Mouse (Mus musculus) midbrain, embryonic 10.5 days (tissue): ENCODE measurements around the gene Tob1. TPM values are rescaled to one million over a fixed set of nuclear protein-coding genes. Genes with fewer than 3 reads are reported as not detected.

Source experiments
- DNase-seq: peaks from one replicate; pipeline ENCODE4 v3.0.0-alpha.2; 2017; ENCODE audit warnings: low spot score
- H3K27ac ChIP-seq: fragments of 300-500 bp; sonication (generic); replicated peaks from 2 replicates; pipeline ENCODE4 v1.5.1; 2016; ENCODE audit warnings: mild to moderate bottlenecking
- H3K27me3 ChIP-seq: fragments of 300-500 bp; sonication (generic); 2 replicates; pipeline ENCODE4 v1.6.1; 2016; ENCODE audit warnings: low read depth, mild to moderate bottlenecking; ENCODE audit not compliant: poor library complexity, severe bottlenecking
- H3K36me3 ChIP-seq: fragments of 300-500 bp; sonication (generic); 2 replicates; pipeline ENCODE4 v1.6.1; 2016; ENCODE audit warnings: mild to moderate bottlenecking, moderate library complexity
- H3K4me1 ChIP-seq: fragments of 300-500 bp; sonication (generic); 2 replicates; pipeline ENCODE4 v1.6.1; 2016
- H3K4me3 ChIP-seq: fragments of 300-500 bp; sonication (generic); 2 replicates; pipeline ENCODE4 v1.5.1; 2016; ENCODE audit warnings: mild to moderate bottlenecking, moderate library complexity
- H3K9me3 ChIP-seq: fragments of 300-500 bp; sonication (generic); replicated peaks from 2 replicates; pipeline ENCODE4 v1.6.1; 2016; ENCODE audit warnings: mild to moderate bottlenecking
- WGBS: fragments of 180-500 bp; shearing (Covaris S2); methylation state at CpG from one replicate; pipeline ENCODE4 v1.1.7; 2016; 5-methylcytosine and 5-hydroxymethylcytosine counted together
- polyA plus RNA-seq: library from polyadenylated mRNA; unstranded; fragments of >200 nt; fragmentation: Nextera tagmentation; extraction: Ambion mirVana; gene quantifications from 2 replicates; pipeline ENCODE4 v1.2.1, GENCODE M21; 2016

The Tob1 gene
- polyA plus RNA-seq, 1 experiment from 2014 or later = 18.4 TPM

DNA sequence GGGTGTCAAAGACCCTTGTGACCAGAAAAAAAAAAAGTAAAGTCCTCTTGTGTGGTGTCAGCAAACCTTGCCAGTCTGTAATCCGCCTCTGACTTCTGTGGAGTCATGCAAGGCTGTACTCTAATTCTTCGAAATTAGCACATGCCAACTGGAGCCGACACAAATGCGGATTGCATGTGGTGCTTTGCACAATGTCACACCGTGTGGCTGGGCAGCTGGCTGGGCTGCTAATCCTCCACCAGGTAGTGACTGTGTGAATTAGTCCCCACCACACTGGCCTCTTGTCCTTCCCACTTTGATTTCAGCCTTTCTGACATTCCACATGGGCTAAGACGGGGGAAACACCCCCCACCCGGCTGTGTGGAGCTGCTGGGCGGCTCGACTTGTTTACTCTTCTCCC is 28.5 kb downstream of the Tob1 start:
- no peak for DNase-seq
- Histone ChIP-seq H3K4me1 (peaks cover 44% of the 10 kb centered on the region), H3K27me3 (peaks cover 35% of the 10 kb centered on the region), H3K27ac (peak overlapping the region; percentile 42; the same call in 1 of the 2 replicates), H3K9me3 (no peaks in the 10 kb centered on the region), H3K4me3 (no peak overlapping the region), H3K36me3 (no peaks in the 10 kb centered on the region)
- 36% methylated on average over 9 of the region's 9 CpGs for WGBS

GRCm38 (mm10) chr11:94242760-94243421 is 31.6 kb downstream of the Tob1 start:
- H3K27me3 ChIP-seq = peaks cover 42% of the 10 kb centered on the region
- H3K4me1 ChIP-seq = peaks cover 53% of the 10 kb centered on the region
- DNase-seq = peak; percentile 38
- WGBS = 7% methylated on average over 29 of the region's 29 CpGs
- peak overlapping the region; percentile 74 for H3K27ac ChIP-seq
- peak overlapping the region; percentile 48 for H3K4me3 ChIP-seq
- no peaks in the 10 kb centered on the region for H3K9me3 ChIP-seq
- no peaks in the 10 kb centered on the region for H3K36me3 ChIP-seq

GRCm38 (mm10) chr11:94243422-94244180 is 32.3 kb downstream of the Tob1 start:
- peak overlapping the region; percentile 74; the same call in 1 of the 2 replicates for H3K27ac ChIP-seq
- peaks cover 42% of the 10 kb centered on the region for H3K27me3 ChIP-seq
- no peaks in the 10 kb centered on the region for H3K9me3 ChIP-seq
- peak overlapping the region; percentile 48 for H3K4me3 ChIP-seq
- no peak for DNase-seq
- H3K36me3 ChIP-seq = no peaks in the 10 kb centered on the region
- peaks cover 53% of the 10 kb centered on the region for H3K4me1 ChIP-seq
- WGBS = 35% methylated on average over 15 of the region's 15 CpGs

DNA sequence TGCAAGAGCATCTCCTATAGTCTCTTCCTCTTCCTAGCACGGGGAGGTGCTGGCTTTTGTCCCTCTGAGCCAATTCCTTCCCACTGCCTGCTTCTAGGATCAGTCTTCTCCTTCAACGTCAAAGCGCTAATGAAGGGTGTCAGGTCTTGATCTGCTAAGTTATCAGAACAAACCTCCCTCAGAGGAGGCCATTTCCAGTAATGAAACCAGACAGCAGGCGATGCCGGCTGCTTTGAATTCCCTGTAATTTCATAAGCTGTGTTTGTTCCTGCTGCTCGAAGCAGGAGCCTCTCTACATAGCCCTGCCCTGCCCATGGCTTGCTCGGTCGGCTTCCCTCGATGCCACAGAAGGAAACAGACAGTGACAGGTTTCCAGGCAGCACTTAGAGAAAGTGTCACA is 33.1 kb downstream of the Tob1 start:
- no peak overlapping the region for H3K27ac ChIP-seq
- peaks cover 53% of the 10 kb centered on the region for H3K4me1 ChIP-seq

DNA sequence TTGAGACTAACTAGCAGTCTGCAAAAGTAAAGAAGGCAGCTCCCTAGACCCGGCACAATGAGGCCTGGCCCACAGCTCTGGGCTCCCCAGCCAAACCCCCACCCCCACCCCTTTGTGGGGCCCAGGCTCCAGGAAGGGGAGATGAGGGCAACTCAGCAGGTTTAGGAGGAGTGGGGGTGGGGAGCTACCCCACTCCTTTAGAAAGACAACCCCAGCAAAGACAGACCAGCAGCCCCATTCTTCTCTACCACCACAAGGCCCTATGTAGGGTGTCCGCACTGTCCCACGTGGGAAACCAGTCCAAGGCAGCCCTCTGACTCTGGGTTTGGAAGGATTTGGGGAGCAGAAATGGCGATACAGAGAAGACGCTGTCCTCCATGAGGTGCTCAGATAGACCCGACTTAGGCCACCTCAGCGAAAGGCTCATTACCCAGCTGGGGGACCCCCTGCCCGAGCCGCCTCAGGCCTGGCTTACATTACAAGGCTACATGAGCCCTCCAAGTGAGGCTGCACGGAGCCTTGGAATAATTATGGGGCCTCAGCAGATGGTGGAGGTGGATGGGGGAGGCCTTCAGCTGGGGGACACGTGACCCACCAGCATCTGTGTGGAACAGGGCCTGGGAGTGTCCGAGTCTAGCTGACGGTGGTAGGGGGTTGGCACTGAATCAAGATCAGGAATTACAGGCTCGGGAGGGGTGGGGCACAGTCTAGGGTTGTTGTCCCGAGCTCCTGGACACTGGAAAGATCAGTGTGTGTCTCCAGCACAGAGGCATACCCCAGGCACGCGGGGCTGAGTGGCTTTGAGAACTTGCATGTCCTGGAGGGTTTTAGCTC is 34.9 kb downstream of the Tob1 start, which contains the start of gene Wfikkn2:
Wfikkn2 (minus strand) TSS at position 51 of the 834 bp plus-strand sequence.
- WGBS = 64% methylated on average over 17 of the region's 17 CpGs
- Histone ChIP-seq H3K36me3 (no peaks in the 10 kb centered on the region), H3K27ac (peak within 1 kb of the TSS; percentile 71), H3K4me1 (peaks cover 42% of the 10 kb centered on the region), H3K9me3 (no peaks in the 10 kb centered on the region), H3K4me3 (no peak within 1 kb of the TSS), H3K27me3 (peaks cover 42% of the 10 kb centered on the region)
- DNase-seq = peak; percentile 40

More for the DNA sequence above, 33.1 kb downstream of the Tob1 start:
- Histone ChIP-seq H3K36me3 (no peaks in the 10 kb centered on the region), H3K4me3 (no peak overlapping the region), H3K27me3 (peaks cover 42% of the 10 kb centered on the region), H3K9me3 (no peaks in the 10 kb centered on the region)
- DNase-seq = no peak
- 65% methylated on average over 9 of the region's 9 CpGs for whole genome bisulfite sequencing

DNA sequence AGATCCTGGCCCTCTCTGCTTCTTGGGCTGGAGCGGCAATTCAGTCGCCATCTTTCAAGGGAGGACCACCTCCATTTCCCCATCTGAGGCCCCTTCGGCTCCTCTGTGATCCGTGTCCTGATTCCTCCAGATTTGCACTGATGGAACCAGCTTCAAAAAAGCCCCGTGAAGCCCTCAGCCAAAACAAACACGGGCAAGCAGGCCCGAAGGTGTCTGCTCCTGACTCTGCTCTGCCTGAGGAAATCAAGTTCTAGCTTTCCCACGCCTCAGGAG is 35.5 kb downstream of the Tob1 start:
- peak overlapping the region; percentile 71 for H3K27ac ChIP-seq
- H3K4me3 ChIP-seq = no peak overlapping the region
- no peak for DNase-seq

DNA sequence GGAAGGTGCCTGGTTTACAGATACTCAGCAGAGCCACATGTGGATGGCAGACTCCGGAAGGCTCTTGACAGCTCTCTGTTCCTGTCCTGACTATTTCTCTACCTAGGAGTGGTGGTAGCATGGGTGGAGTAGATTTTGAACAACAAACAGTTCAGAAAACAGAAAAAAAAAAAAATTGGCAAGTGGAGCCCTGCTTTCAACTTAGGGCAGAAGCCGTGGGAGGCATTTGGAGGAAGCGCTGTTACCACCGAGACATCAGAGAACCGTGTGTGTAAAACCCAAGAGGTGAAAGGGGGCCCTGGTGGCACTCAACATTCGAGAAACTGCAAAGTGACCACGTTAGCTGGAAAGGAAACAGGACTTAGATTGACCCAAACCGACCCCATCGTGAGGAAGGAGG is 41.9 kb downstream of the Tob1 start:
- Histone ChIP-seq H3K4me3 (no peak overlapping the region), H3K4me1 (no peaks in the 10 kb centered on the region), H3K36me3 (no peaks in the 10 kb centered on the region), H3K27me3 (no peaks in the 10 kb centered on the region), H3K9me3 (no peaks in the 10 kb centered on the region), H3K27ac (no peak overlapping the region)
- WGBS = 79% methylated on average over 9 of the region's 9 CpGs
- DNase-seq = no peak

More for the DNA sequence above, 35.5 kb downstream of the Tob1 start:
- H3K36me3 ChIP-seq = no peaks in the 10 kb centered on the region
- H3K9me3 ChIP-seq = no peaks in the 10 kb centered on the region
- 77% methylated on average over 8 of the region's 8 CpGs for WGBS
- peaks cover 36% of the 10 kb centered on the region for H3K27me3 ChIP-seq
- peaks cover 42% of the 10 kb centered on the region for H3K4me1 ChIP-seq

- no peak for DNase-seq
- Histone ChIP-seq H3K27ac (no peak overlapping the region), H3K4me3 (no peak overlapping the region), H3K9me3 (no peaks in the 10 kb centered on the region), H3K36me3 (no peaks in the 10 kb centered on the region), H3K4me1 (no peaks in the 10 kb centered on the region), H3K27me3 (no peaks in the 10 kb centered on the region)
- WGBS = 90% methylated on average over 10 of the region's 10 CpGs
These were observed 42.4 kb downstream of the Tob1 start for GRCm38 (mm10) chr11:94253691-94254090.

GRCm38 (mm10) chr11:94255733-94256132 is 44.5 kb downstream of the Tob1 start:
- H3K9me3 ChIP-seq = no peaks in the 10 kb centered on the region
- no peak for DNase-seq
- peaks cover 5% of the 10 kb centered on the region; the same call in 1 of the 2 replicates for H3K4me1 ChIP-seq
- H3K27me3 ChIP-seq = no peaks in the 10 kb centered on the region
- no peak overlapping the region for H3K4me3 ChIP-seq
- H3K36me3 ChIP-seq = no peaks in the 10 kb centered on the region
- H3K27ac ChIP-seq = no peak overlapping the region
- WGBS = 80% methylated on average over 5 of the region's 5 CpGs

- DNase-seq = no peak
- WGBS = 86% methylated on average over 14 of the region's 14 CpGs
- Histone ChIP-seq H3K9me3 (no peaks in the 10 kb centered on the region), H3K27ac (no peak overlapping the region), H3K27me3 (no peaks in the 10 kb centered on the region), H3K4me3 (no peak overlapping the region), H3K36me3 (no peaks in the 10 kb centered on the region), H3K4me1 (peaks cover 5% of the 10 kb centered on the region; the same call in 1 of the 2 replicates)
These were observed 46.7 kb downstream of the Tob1 start for GRCm38 (mm10) chr11:94257987-94258386.

- Histone ChIP-seq H3K27ac (no peak overlapping the region), H3K4me3 (no peak overlapping the region), H3K27me3 (no peaks in the 10 kb centered on the region), H3K36me3 (no peaks in the 10 kb centered on the region), H3K4me1 (peaks cover 5% of the 10 kb centered on the region), H3K9me3 (no peaks in the 10 kb centered on the region)
- WGBS = 54% methylated on average over 4 of the region's 4 CpGs
- no peak for DNase-seq
These were observed 48.6 kb downstream of the Tob1 start for GRCm38 (mm10) chr11:94259814-94260213.

DNA sequence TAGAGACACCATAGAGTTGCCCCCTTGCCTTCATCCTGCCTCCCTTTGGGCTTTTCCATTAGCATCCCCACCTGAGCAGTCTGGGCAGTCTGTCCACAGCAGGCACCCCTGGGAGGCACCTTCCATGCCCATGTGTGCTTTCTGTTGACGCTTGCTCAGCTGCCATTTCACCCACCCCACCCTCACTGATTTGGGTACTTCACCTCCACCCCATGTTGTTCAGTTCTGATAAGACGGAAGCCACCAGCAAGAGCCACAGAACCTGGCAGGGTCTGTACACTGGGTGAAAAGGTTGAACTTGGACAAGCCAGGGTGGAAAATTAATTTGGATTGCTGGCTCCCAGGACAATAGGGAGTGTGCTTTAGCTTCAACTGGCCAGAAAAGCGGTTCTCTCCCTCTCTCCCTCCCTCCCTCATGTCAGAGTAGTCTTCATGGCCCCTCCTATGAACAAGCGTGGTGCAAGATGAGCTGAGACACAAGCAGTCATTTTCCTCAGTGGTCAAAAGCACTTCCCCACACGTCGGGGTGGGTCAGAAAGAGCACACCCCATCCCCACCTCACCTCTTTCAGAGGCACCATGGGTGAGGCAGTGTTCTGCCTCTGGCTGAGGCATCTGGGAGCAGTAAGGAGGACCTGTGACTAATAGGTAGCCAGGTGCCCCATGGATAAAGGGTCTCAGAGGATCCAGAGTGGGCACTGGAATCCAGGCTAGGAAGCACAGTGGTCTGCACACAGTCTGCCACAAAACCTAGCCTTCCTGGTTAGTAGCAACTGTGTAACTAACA is 50.5 kb downstream of the Tob1 start:
- 75% methylated on average over 6 of the region's 6 CpGs for WGBS
- no peaks in the 10 kb centered on the region for H3K9me3 ChIP-seq
- no peaks in the 10 kb centered on the region for H3K27me3 ChIP-seq
- no peak overlapping the region for H3K4me3 ChIP-seq
- no peak for DNase-seq
- peaks cover 16% of the 10 kb centered on the region for H3K4me1 ChIP-seq
- H3K27ac ChIP-seq = no peak overlapping the region
- H3K36me3 ChIP-seq = no peaks in the 10 kb centered on the region
